Mouse (Mus musculus): ENCODE data around the gene Abcd1. TPM values are rescaled to one million over a fixed set of nuclear protein-coding genes. Genes with fewer than 3 reads are reported as not detected.

Gene Abcd1
- total RNA-seq, 1 experiment: 5.0 TPM

- in situ Hi-C loops (cut with MboI; ENCODE audit: low sequenced_read_pairs in 2 of 2, unreplicated experiment in 2 of 2): no loop called here
- peaks cover 45% of the 10 kb centered on the region for H3K36me3 ChIP-seq (ENCODE audit: control insufficient read depth, insufficient read depth, low read length, poor library complexity, severe bottlenecking)
These were observed 31.4 kb upstream of the Abcd1 start for GRCm38 (mm10) chrX:73684978-73685377.

GRCm38 (mm10) chrX:73685629-73686028 is 30.8 kb upstream of the Abcd1 start:
- H3K9ac ChIP-seq (ENCODE audit: insufficient read depth, low read depth, low read length, poor library complexity, severe bottlenecking): no peak overlapping the region
- H3K36me3 ChIP-seq (ENCODE audit: control insufficient read depth, insufficient read depth, low read length, poor library complexity, severe bottlenecking): peaks cover 41% of the 10 kb centered on the region
- TF ChIP-seq ZNF384 (IDR thresholded peaks at IDR 0.05; ENCODE audit: low read depth, low read length) (no peak), MAFK (IDR thresholded peaks at IDR 0.05; ENCODE audit: insufficient read depth, low read depth, low read length) (no peak), CHD2 (IDR thresholded peaks at IDR 0.05; ENCODE audit: low read depth, low read length) (no peak), ZC3H11A (IDR thresholded peaks at IDR 0.05; ENCODE audit: borderline replicate concordance, low read depth, low read length) (no peak), HCFC1 (IDR thresholded peaks at IDR 0.05; ENCODE audit: borderline replicate concordance, insufficient read depth, low read length) (no peak)
- peaks cover 2 to 18% of the 10 kb centered on the region in 2 experiments; a peak in 2 of 4 replicates for H3K4me1 ChIP-seq (ENCODE audit: control insufficient read depth in 2 of 2, insufficient read depth in 2 of 2, low read length in 2 of 2, poor library complexity in 1 of 2)
- H3K4me3 ChIP-seq (ENCODE audit: insufficient read depth in 1 of 2, low read depth in 1 of 2, low read length in 2 of 2, poor library complexity in 1 of 2, severe bottlenecking in 1 of 2): no peak overlapping the region
- in situ Hi-C loops (cut with MboI; ENCODE audit: low sequenced_read_pairs in 2 of 2, unreplicated experiment in 2 of 2): no loop called here
- DNase-seq (ENCODE audit: low read depth, low spot score): no peak
- no peaks in the 10 kb centered on the region for H3K9me3 ChIP-seq (ENCODE audit: control insufficient read depth, insufficient read depth, low read depth, low read length)
- H3K27ac ChIP-seq (ENCODE audit: insufficient read depth, low read depth, low read length, poor library complexity, severe bottlenecking): 0 out of 2 replicates have a peak overlapping the region, but pooled peaks have one; percentile 43

More at GRCm38 (mm10) chrX:73684978-73685377, 31.4 kb upstream of the Abcd1 start:
- no peak overlapping the region for H3K9ac ChIP-seq (ENCODE audit: insufficient read depth, low read depth, low read length, poor library complexity, severe bottlenecking)
- peak overlapping the region; percentile 43; the same call in 1 of the 2 replicates for H3K27ac ChIP-seq (ENCODE audit: insufficient read depth, low read depth, low read length, poor library complexity, severe bottlenecking)
- no peaks in the 10 kb centered on the region for H3K9me3 ChIP-seq (ENCODE audit: control insufficient read depth, insufficient read depth, low read depth, low read length)
- DNase-seq (ENCODE audit: low read depth, low spot score): no peak
- H3K4me3 ChIP-seq (ENCODE audit: insufficient read depth in 1 of 2, low read depth in 1 of 2, low read length in 2 of 2, poor library complexity in 1 of 2, severe bottlenecking in 1 of 2): no peak overlapping the region
- peaks cover 2 to 18% of the 10 kb centered on the region in 2 experiments; a peak in 2 of 4 replicates for H3K4me1 ChIP-seq (ENCODE audit: control insufficient read depth in 2 of 2, insufficient read depth in 2 of 2, low read length in 2 of 2, poor library complexity in 1 of 2)
- TF ChIP-seq CHD2 (IDR thresholded peaks at IDR 0.05; ENCODE audit: low read depth, low read length): no peak
- no peak for TF ChIP-seq ZC3H11A (IDR thresholded peaks at IDR 0.05; ENCODE audit: borderline replicate concordance, low read depth, low read length)
- TF ChIP-seq MAFK (IDR thresholded peaks at IDR 0.05; ENCODE audit: insufficient read depth, low read depth, low read length): no peak
- TF ChIP-seq ZNF384 (IDR thresholded peaks at IDR 0.05; ENCODE audit: low read depth, low read length): no peak
- no peak for TF ChIP-seq HCFC1 (IDR thresholded peaks at IDR 0.05; ENCODE audit: borderline replicate concordance, insufficient read depth, low read length)

- TF ChIP-seq CHD2 (IDR thresholded peaks at IDR 0.05; ENCODE audit: low read depth, low read length): no peak
- no peak for TF ChIP-seq ZNF384 (IDR thresholded peaks at IDR 0.05; ENCODE audit: low read depth, low read length)
- TF ChIP-seq HCFC1 (IDR thresholded peaks at IDR 0.05; ENCODE audit: borderline replicate concordance, insufficient read depth, low read length): no peak
- TF ChIP-seq ZC3H11A (IDR thresholded peaks at IDR 0.05; ENCODE audit: borderline replicate concordance, low read depth, low read length): no peak
- no peak for TF ChIP-seq MAFK (IDR thresholded peaks at IDR 0.05; ENCODE audit: insufficient read depth, low read depth, low read length)
- no peak overlapping the region for H3K4me3 ChIP-seq (ENCODE audit: insufficient read depth in 1 of 2, low read depth in 1 of 2, low read length in 2 of 2, poor library complexity in 1 of 2, severe bottlenecking in 1 of 2)
- no peak overlapping the region for H3K9ac ChIP-seq (ENCODE audit: insufficient read depth, low read depth, low read length, poor library complexity, severe bottlenecking)
- no peaks in the 10 kb centered on the region for H3K9me3 ChIP-seq (ENCODE audit: control insufficient read depth, insufficient read depth, low read depth, low read length)
- H3K36me3 ChIP-seq (ENCODE audit: control insufficient read depth, insufficient read depth, low read length, poor library complexity, severe bottlenecking): peaks cover 28% of the 10 kb centered on the region
- in situ Hi-C loops (cut with MboI; ENCODE audit: low sequenced_read_pairs in 2 of 2, unreplicated experiment in 2 of 2): no loop called here
- no peaks in the 10 kb centered on the region for H3K4me1 ChIP-seq (ENCODE audit: control insufficient read depth in 2 of 2, insufficient read depth in 2 of 2, low read length in 2 of 2, poor library complexity in 1 of 2)
- peak; percentile 28 for DNase-seq (ENCODE audit: low read depth, low spot score)
- no peak overlapping the region for H3K27ac ChIP-seq (ENCODE audit: insufficient read depth, low read depth, low read length, poor library complexity, severe bottlenecking)
These were observed 25.3 kb upstream of the Abcd1 start for GRCm38 (mm10) chrX:73690917-73691629.

- Histone ChIP-seq H3K9ac (ENCODE audit: insufficient read depth, low read depth, low read length, poor library complexity, severe bottlenecking) (no peak overlapping the region), H3K36me3 (ENCODE audit: control insufficient read depth, insufficient read depth, low read length, poor library complexity, severe bottlenecking) (no peaks in the 10 kb centered on the region; the same call in none of the 2 replicates), H3K27ac (ENCODE audit: insufficient read depth, low read depth, low read length, poor library complexity, severe bottlenecking) (no peak overlapping the region), H3K4me3 (ENCODE audit: insufficient read depth in 1 of 2, low read depth in 1 of 2, low read length in 2 of 2, poor library complexity in 1 of 2, severe bottlenecking in 1 of 2) (no peak overlapping the region), H3K4me1 (ENCODE audit: control insufficient read depth in 2 of 2, insufficient read depth in 2 of 2, low read length in 2 of 2, poor library complexity in 1 of 2) (no peaks in the 10 kb centered on the region), H3K9me3 (ENCODE audit: control insufficient read depth, insufficient read depth, low read depth, low read length) (no peaks in the 10 kb centered on the region)
- DNase-seq (ENCODE audit: low read depth, low spot score): no peak
- TF ChIP-seq ZC3H11A (IDR thresholded peaks at IDR 0.05; ENCODE audit: borderline replicate concordance, low read depth, low read length) (no peak), ZNF384 (IDR thresholded peaks at IDR 0.05; ENCODE audit: low read depth, low read length) (no peak), CHD2 (IDR thresholded peaks at IDR 0.05; ENCODE audit: low read depth, low read length) (no peak), HCFC1 (IDR thresholded peaks at IDR 0.05; ENCODE audit: borderline replicate concordance, insufficient read depth, low read length) (no peak), MAFK (IDR thresholded peaks at IDR 0.05; ENCODE audit: insufficient read depth, low read depth, low read length) (no peak)
- in situ Hi-C loops (cut with MboI; ENCODE audit: low sequenced_read_pairs in 2 of 2, unreplicated experiment in 2 of 2): no loop called here
These were observed 15.9 kb upstream of the Abcd1 start for GRCm38 (mm10) chrX:73700472-73700871.

Data from ES-E14 (cell line).